14 mouse cellular contexts compared by ENCODE assay signal in genomic region chr15:29437699-29438326, GRCm38 (mm10).
DNase-seq lines count a peak whose midpoint lies in the region; ATAC-seq lines count a peak whose summit lies in the region.
"Had no signal": no experiment of that assay in that cellular context is flagged by ENCODE, and none has a peak within 500 bp of the region (broad histone marks: within the 10 kb centered on the region; RNA-seq: fewer than 3 reads in every experiment).

No protein-coding gene starts in this region.

- H3K27me3 ChIP-seq in forebrain, embryonic 11.5 days (ENCODE audit: control insufficient read depth, insufficient read depth, low read length): no peaks in the 10 kb centered on the region
- H3K27me3 ChIP-seq in forebrain, embryonic 10.5 days (ENCODE audit: poor library complexity, severe bottlenecking): no peaks in the 10 kb centered on the region
- no peaks in the 10 kb centered on the region for H3K27me3 ChIP-seq in neural tube, embryonic 12.5 days (replicated peaks)
- H3K27me3 ChIP-seq in neural tube, embryonic 15.5 days (replicated peaks): no peaks in the 10 kb centered on the region
- no peaks in the 10 kb centered on the region for H3K27me3 ChIP-seq in hindbrain, embryonic 15.5 days
- no peaks in the 10 kb centered on the region for H3K27me3 ChIP-seq in heart, embryonic 12.5 days (replicated peaks)
- H3K27me3 ChIP-seq: embryonic facial prominence, embryonic 13.5 days; limb, embryonic 12.5 days had no signal

- H3K4me1 ChIP-seq in forebrain, embryonic 11.5 days (replicated peaks; ENCODE audit: control insufficient read depth, insufficient read depth, low read length): no peaks in the 10 kb centered on the region
- peaks cover 13% of the 10 kb centered on the region for H3K4me1 ChIP-seq in forebrain, embryonic 10.5 days
- 0 out of 2 replicates have a peak, but pooled peaks cover 3% of the 10 kb centered on the region for H3K4me1 ChIP-seq in neural tube, embryonic 12.5 days
- 0 out of 2 replicates have a peak, but pooled peaks cover 5% of the 10 kb centered on the region for H3K4me1 ChIP-seq in neural tube, embryonic 15.5 days
- 0 out of 2 replicates have a peak, but pooled peaks cover 6% of the 10 kb centered on the region for H3K4me1 ChIP-seq in hindbrain, embryonic 15.5 days (replicated peaks)
- H3K4me1 ChIP-seq in heart, embryonic 12.5 days (replicated peaks): no peaks in the 10 kb centered on the region
- H3K4me1 ChIP-seq: limb, embryonic 12.5 days had no signal

- H3K9me3 ChIP-seq in forebrain, embryonic 11.5 days (ENCODE audit: control insufficient read depth, low read length): no peaks in the 10 kb centered on the region
- H3K9me3 ChIP-seq in forebrain, embryonic 10.5 days: no peaks in the 10 kb centered on the region
- no peaks in the 10 kb centered on the region for H3K9me3 ChIP-seq in neural tube, embryonic 12.5 days
- no peaks in the 10 kb centered on the region for H3K9me3 ChIP-seq in neural tube, embryonic 15.5 days (replicated peaks)
- H3K9me3 ChIP-seq in hindbrain, embryonic 15.5 days: no peaks in the 10 kb centered on the region
- H3K9me3 ChIP-seq in heart, embryonic 12.5 days (replicated peaks): no peaks in the 10 kb centered on the region
- H3K9me3 ChIP-seq: embryonic facial prominence, embryonic 13.5 days; limb, embryonic 12.5 days had no signal

- WGBS in forebrain, embryonic 11.5 days: 57% methylated on average over 3 of the region's 3 CpGs
- 67% methylated on average over 3 of the region's 3 CpGs for WGBS in forebrain, embryonic 10.5 days
- WGBS in neural tube, embryonic 12.5 days: 47% methylated on average over 3 of the region's 3 CpGs
- WGBS in neural tube, embryonic 15.5 days: 39% methylated on average over 3 of the region's 3 CpGs
- 40% methylated on average over 3 of the region's 3 CpGs for WGBS in hindbrain, embryonic 15.5 days
- WGBS in heart, embryonic 12.5 days: 53% methylated on average over 3 of the region's 3 CpGs

- no peaks in the 10 kb centered on the region for H3K36me3 ChIP-seq in forebrain, embryonic 11.5 days (ENCODE audit: control insufficient read depth, insufficient read depth, low read length)
- no peaks in the 10 kb centered on the region for H3K36me3 ChIP-seq in forebrain, embryonic 10.5 days (replicated peaks)
- H3K36me3 ChIP-seq in neural tube, embryonic 12.5 days: no peaks in the 10 kb centered on the region
- no peaks in the 10 kb centered on the region for H3K36me3 ChIP-seq in neural tube, embryonic 15.5 days
- H3K36me3 ChIP-seq in hindbrain, embryonic 15.5 days: no peaks in the 10 kb centered on the region
- H3K36me3 ChIP-seq in heart, embryonic 12.5 days: no peaks in the 10 kb centered on the region
- H3K36me3 ChIP-seq: embryonic facial prominence, embryonic 13.5 days; limb, embryonic 12.5 days had no signal

- no peak for DNase-seq in forebrain, embryonic 11.5 days (ENCODE audit: low spot score)
- no peak for DNase-seq in forebrain, embryonic 10.5 days (ENCODE audit: extremely low spot score, low spot score)
- peak; percentile 56 for DNase-seq in retina, postnatal 1 day
- DNase-seq in kidney, postnatal 36 days: no peak
- DNase-seq: cerebellum, adult 18-20 months; kidney, adult 2 months; liver, postnatal 0 days; thymus, postnatal 25 days had no signal

- no peak overlapping the region for H3K27ac ChIP-seq in forebrain, embryonic 11.5 days (ENCODE audit: low read depth, low read length)
- no peak overlapping the region for H3K27ac ChIP-seq in forebrain, embryonic 10.5 days
- no peak overlapping the region for H3K27ac ChIP-seq in neural tube, embryonic 12.5 days
- no peak overlapping the region for H3K27ac ChIP-seq in neural tube, embryonic 15.5 days (replicated peaks)
- H3K27ac ChIP-seq in hindbrain, embryonic 15.5 days (replicated peaks): no peak overlapping the region
- no peak overlapping the region for H3K27ac ChIP-seq in heart, embryonic 12.5 days (ENCODE audit: poor library complexity, severe bottlenecking)
- H3K27ac ChIP-seq: embryonic facial prominence, embryonic 13.5 days; limb, embryonic 12.5 days had no signal

- no peak overlapping the region for H3K9ac ChIP-seq in forebrain, embryonic 11.5 days (ENCODE audit: low read length)
- H3K9ac ChIP-seq in neural tube, embryonic 12.5 days: no peak overlapping the region
- H3K9ac ChIP-seq in neural tube, embryonic 15.5 days (replicated peaks): no peak overlapping the region
- no peak overlapping the region for H3K9ac ChIP-seq in hindbrain, embryonic 15.5 days
- H3K9ac ChIP-seq in heart, embryonic 12.5 days: no peak overlapping the region
- H3K9ac ChIP-seq: embryonic facial prominence, embryonic 13.5 days; limb, embryonic 12.5 days; liver, postnatal 0 days had no signal

- H3K4me3 ChIP-seq in forebrain, embryonic 11.5 days (ENCODE audit: low read depth, low read length): no peak overlapping the region
- no peak overlapping the region for H3K4me3 ChIP-seq in forebrain, embryonic 10.5 days
- no peak overlapping the region for H3K4me3 ChIP-seq in neural tube, embryonic 12.5 days
- no peak overlapping the region for H3K4me3 ChIP-seq in neural tube, embryonic 15.5 days (replicated peaks)
- no peak overlapping the region for H3K4me3 ChIP-seq in hindbrain, embryonic 15.5 days
- H3K4me3 ChIP-seq in heart, embryonic 12.5 days: no peak overlapping the region
- H3K4me3 ChIP-seq: embryonic facial prominence, embryonic 13.5 days; limb, embryonic 12.5 days had no signal

- peak; percentile 77 for ATAC-seq in forebrain, embryonic 11.5 days (replicated peaks; ENCODE audit: low FRiP score)
- ATAC-seq in neural tube, embryonic 12.5 days (ENCODE audit: low FRiP score, low read depth): peak; percentile 84
- no peak for ATAC-seq in neural tube, embryonic 15.5 days (ENCODE audit: low FRiP score)
- peak; percentile 72; the same call in 1 of the 2 replicates for ATAC-seq in hindbrain, embryonic 15.5 days (ENCODE audit: low FRiP score, low read depth)
- ATAC-seq in heart, embryonic 12.5 days (ENCODE audit: insufficient number of reproducible peaks, low FRiP score): no peak
- ATAC-seq: liver, postnatal 0 days had no signal

- H3K4me2 ChIP-seq in forebrain, embryonic 11.5 days (ENCODE audit: low read depth, low read length, severe bottlenecking): no peak overlapping the region
- no peak overlapping the region for H3K4me2 ChIP-seq in neural tube, embryonic 12.5 days (replicated peaks)
- no peak overlapping the region for H3K4me2 ChIP-seq in neural tube, embryonic 15.5 days
- no peak overlapping the region for H3K4me2 ChIP-seq in hindbrain, embryonic 15.5 days
- H3K4me2 ChIP-seq in heart, embryonic 12.5 days: no peak overlapping the region
- H3K4me2 ChIP-seq: embryonic facial prominence, embryonic 13.5 days; limb, embryonic 12.5 days had no signal

Comparison
In these comparisons a context has a peak if more than half of its experiments do, and no peak if none do; other contexts are left out.
1. ATAC-seq: peak in forebrain, embryonic 11.5 days (single experiment), neural tube, embryonic 12.5 days (single experiment) and hindbrain, embryonic 15.5 days (single experiment); none in neural tube, embryonic 15.5 days (single experiment) and heart, embryonic 12.5 days (single experiment).